Mouse (Mus musculus): ENCODE measurements around the gene Gm10770.
"Not testable (repeated sequence)": the region's sequence is repeated elsewhere in the genome, so short reads cannot be mapped to it uniquely, and the experiment has no call there.

Gm10770 gene

GRCm38 (mm10) chr2:150179579-150179978, at the start of gene Gm10770:
Gene Gm10770 (minus strand): TSS chr2:150179679.
- not testable (repeated sequence) for DNase-seq (ENCODE audit: inconsistent ontology term)

GRCm38 (mm10) chr2:150223263-150223662, 43.8 kb upstream of the Gm10770 start:
- DNase-seq (ENCODE audit: inconsistent ontology term): not testable (repeated sequence)

- DNase-seq (ENCODE audit: inconsistent ontology term): not testable (repeated sequence)
These were observed 38.9 kb upstream of the Gm10770 start for GRCm38 (mm10) chr2:150218363-150218725.

GRCm38 (mm10) chr2:150217600-150218362, 38.3 kb upstream of the Gm10770 start, which contains the start of gene Zfp937:
Gene Zfp937 (plus strand): TSS chr2:150218073.
- DNase-seq (ENCODE audit: inconsistent ontology term): peak; percentile 57

- DNase-seq (ENCODE audit: inconsistent ontology term): not testable (repeated sequence)
These were observed 2.1 kb upstream of the Gm10770 start, which contains the start of gene Gm14139 for GRCm38 (mm10) chr2:150181570-150181999. Gene Gm14139 (plus strand): TSS chr2:150181755.

- not testable (repeated sequence) for DNase-seq (ENCODE audit: inconsistent ontology term)
These were observed 1.6 kb upstream of the Gm10770 start for GRCm38 (mm10) chr2:150181046-150181445.

- no peak for DNase-seq (ENCODE audit: inconsistent ontology term)
These were observed 5.6 kb downstream of the Gm10770 start for GRCm38 (mm10) chr2:150173833-150174232.

GRCm38 (mm10) chr2:150166703-150167102, 12.8 kb downstream of the Gm10770 start:
- no peak for DNase-seq (ENCODE audit: inconsistent ontology term)

- DNase-seq (ENCODE audit: inconsistent ontology term): peak; percentile 93
These were observed 43.0 kb downstream of the Gm10770 start, which contains the start of gene Zfp120 for GRCm38 (mm10) chr2:150136435-150136897. Gene Zfp120 (minus strand): TSS chr2:150136708.

- DNase-seq (ENCODE audit: inconsistent ontology term): no peak
These were observed 46.7 kb downstream of the Gm10770 start for GRCm38 (mm10) chr2:150132773-150133172.

- peak; percentile 69 for DNase-seq (ENCODE audit: inconsistent ontology term)
These were observed 47.5 kb downstream of the Gm10770 start for GRCm38 (mm10) chr2:150132002-150132401.
